ENCODE assay signal across 8 mouse cellular contexts in genomic region chr7:31130841-31131240, GRCm38 (mm10). TPM values are rescaled to one million over a fixed set of nuclear protein-coding genes. Genes with fewer than 3 reads are reported as not detected.
DNase-seq lines count a peak whose midpoint lies in the region; ATAC-seq lines count a peak whose summit lies in the region.

No protein-coding gene starts in this region.

- no peak overlapping the region for H3K9ac ChIP-seq in kidney, embryonic 15.5 days

- no peak overlapping the region for H3K4me2 ChIP-seq in kidney, embryonic 15.5 days

- no peak overlapping the region for H3K27ac ChIP-seq in kidney, embryonic 15.5 days

- no peak overlapping the region for H3K4me3 ChIP-seq in kidney, embryonic 15.5 days (replicated peaks)

- WGBS in kidney, embryonic 15.5 days = 29% methylated on average over 4 of the region's 4 CpGs

- DNase-seq in kidney, adult 18-20 months = peak; percentile 58
- DNase-seq in CD4-positive helper T cell, adult 2 months (ENCODE audit: low read depth, low spot score) = peak; percentile 82
- peak; percentile 80 for DNase-seq in NIH3T3 (ENCODE audit: low read depth)
- peak; percentile 52 for DNase-seq in embryo, embryonic 9.5 days (ENCODE audit: extremely low spot score)
- DNase-seq in left cerebral cortex, postnatal 10 days (ENCODE audit: extremely low spot score in 1 of 2, low spot score in 2 of 2) = peak; percentile 69 to 75
- peak; percentile 57 to 68 for DNase-seq in natural killer cell, adult 2 months (ENCODE audit: low spot score in 2 of 2)
- DNase-seq in frontal cortex, postnatal 14 days (ENCODE audit: low spot score in 2 of 2) = no peak

- ATAC-seq in kidney, embryonic 15.5 days (replicated peaks; ENCODE audit: low FRiP score) = no peak; the same call in 1 of the 2 replicates

- H3K9me3 ChIP-seq in kidney, embryonic 15.5 days (replicated peaks) = no peaks in the 10 kb centered on the region

- intact Hi-C loops in left cerebral cortex, postnatal 10 days (cut with DNase I) = no loop called here

- peaks cover 77% of the 10 kb centered on the region for H3K36me3 ChIP-seq in kidney, embryonic 15.5 days

- peaks cover 26% of the 10 kb centered on the region for H3K27me3 ChIP-seq in kidney, embryonic 15.5 days

- peaks cover 17% of the 10 kb centered on the region for H3K4me1 ChIP-seq in kidney, embryonic 15.5 days

RNA-seq across cellular contexts. Expression of gene Scn1b, which starts 4.0 kb away (rescaled TPM):
- 1.4 and 2.0 TPM in 2 replicates for polyA plus RNA-seq in kidney, embryonic 15.5 days (2015; fragmentation: Nextera tagmentation; extraction: Ambion mirVana)
- 100 to 1,000 TPM; 176 to 205 TPM for total RNA-seq in left cerebral cortex, postnatal 10 days (2021)

RNA-seq across cellular contexts. Expression of gene Hpn, which starts 15.8 kb away (rescaled TPM):
- polyA plus RNA-seq in kidney, embryonic 15.5 days (2015; fragmentation: Nextera tagmentation; extraction: Ambion mirVana) = 40.6 and 45.0 TPM in 2 replicates
- total RNA-seq in left cerebral cortex, postnatal 10 days (2021) = 1 to 10 TPM; 1.2 to 1.9 TPM

RNA-seq across cellular contexts. Expression of gene Gramd1a, which starts 24.9 kb away (rescaled TPM):
- 60.6 and 69.5 TPM in 2 replicates for polyA plus RNA-seq in kidney, embryonic 15.5 days (2015; fragmentation: Nextera tagmentation; extraction: Ambion mirVana)
- total RNA-seq in left cerebral cortex, postnatal 10 days (2021) = 100 to 1,000 TPM; 131 to 138 TPM

RNA-seq across cellular contexts. Expression of gene Fxyd3, which starts 54.3 kb away (rescaled TPM):
- 14.3 and 14.8 TPM in 2 replicates for polyA plus RNA-seq in kidney, embryonic 15.5 days (2015; fragmentation: Nextera tagmentation; extraction: Ambion mirVana)
- not detected for total RNA-seq in left cerebral cortex, postnatal 10 days (2021)

Comparison
In these comparisons a context has a peak if more than half of its experiments do, and no peak if none do; other contexts are left out.
1. DNase-seq: peak in kidney, adult 18-20 months (single experiment), CD4-positive helper T cell, adult 2 months (single experiment), NIH3T3 (single experiment), embryo, embryonic 9.5 days (single experiment), left cerebral cortex, postnatal 10 days (2 of 2) and natural killer cell, adult 2 months (2 of 2); none in frontal cortex, postnatal 14 days (0 of 2).